Mouse (Mus musculus) inflammation-experienced regulatory T-cells, adult 6 months (primary cell): ENCODE results near the gene Gpatch2. TPM values are rescaled to one million over a fixed set of nuclear protein-coding genes. Genes with fewer than 3 reads are reported as not detected.

Experiments used
- ATAC-seq: one replicate; pipeline ENCODE4 v1.8.0; 2017
- polyA plus RNA-seq, 3 experiments: library from polyadenylated mRNA; unstranded; fragments of 100-300 nt; shearing (Covaris generic); gene quantifications; one replicate each; pipeline ENCODE4 v1.2.1; 2017

Gene Gpatch2
- polyA plus RNA-seq, 3 experiments from 2014 or later: 15.7 to 21.7 (median 20.3) TPM

- no peak for ATAC-seq
Observed at GRCm38 (mm10) chr1:187376946-187377671, 161.8 kb downstream of the Gpatch2 start.

- no peak for ATAC-seq
Observed at GRCm38 (mm10) chr1:187377865-187378524, 162.7 kb downstream of the Gpatch2 start.

GRCm38 (mm10) chr1:187389476-187389875 is 174.2 kb downstream of the Gpatch2 start:
- no peak for ATAC-seq

- no peak for ATAC-seq
Observed at GRCm38 (mm10) chr1:187400834-187401233, 185.5 kb downstream of the Gpatch2 start.

Other genes starting within 250 kb of the Gpatch2 start
- gene D1Pas1, start 248.1 kb upstream of the Gpatch2 start, polyA plus RNA-seq: not detected
- not detected for gene Spata17, start within 50 bp of the Gpatch2 start, polyA plus RNA-seq